Mouse (Mus musculus): ENCODE results near the gene Kremen1. TPM values are rescaled to one million over a fixed set of nuclear protein-coding genes. Genes with fewer than 3 reads are reported as not detected.

Gene Kremen1
- total RNA-seq, 2 experiments from 2014 or later = 69.3 to 74.4 TPM

DNA sequence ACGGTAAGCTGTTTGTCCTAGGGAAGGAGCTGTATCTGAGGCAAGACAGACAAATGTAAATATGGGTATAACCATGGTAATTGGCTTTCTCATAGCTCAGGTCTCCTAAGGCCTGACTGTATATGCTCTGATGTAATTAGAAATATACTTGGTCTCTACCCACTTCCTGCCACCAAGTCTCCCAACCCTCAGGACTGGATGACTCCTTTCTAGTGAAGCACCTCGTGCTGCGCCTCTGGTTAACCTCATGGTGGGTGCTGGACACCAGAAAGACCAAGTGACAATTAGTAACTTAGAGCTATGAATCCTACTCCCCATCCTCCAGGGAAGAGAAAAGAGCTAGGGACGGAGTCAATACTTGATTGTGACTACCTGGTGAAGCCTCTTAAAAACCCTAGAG lies 42.0 kb downstream of the Kremen1 start:
- no peak for DNase-seq

DNA sequence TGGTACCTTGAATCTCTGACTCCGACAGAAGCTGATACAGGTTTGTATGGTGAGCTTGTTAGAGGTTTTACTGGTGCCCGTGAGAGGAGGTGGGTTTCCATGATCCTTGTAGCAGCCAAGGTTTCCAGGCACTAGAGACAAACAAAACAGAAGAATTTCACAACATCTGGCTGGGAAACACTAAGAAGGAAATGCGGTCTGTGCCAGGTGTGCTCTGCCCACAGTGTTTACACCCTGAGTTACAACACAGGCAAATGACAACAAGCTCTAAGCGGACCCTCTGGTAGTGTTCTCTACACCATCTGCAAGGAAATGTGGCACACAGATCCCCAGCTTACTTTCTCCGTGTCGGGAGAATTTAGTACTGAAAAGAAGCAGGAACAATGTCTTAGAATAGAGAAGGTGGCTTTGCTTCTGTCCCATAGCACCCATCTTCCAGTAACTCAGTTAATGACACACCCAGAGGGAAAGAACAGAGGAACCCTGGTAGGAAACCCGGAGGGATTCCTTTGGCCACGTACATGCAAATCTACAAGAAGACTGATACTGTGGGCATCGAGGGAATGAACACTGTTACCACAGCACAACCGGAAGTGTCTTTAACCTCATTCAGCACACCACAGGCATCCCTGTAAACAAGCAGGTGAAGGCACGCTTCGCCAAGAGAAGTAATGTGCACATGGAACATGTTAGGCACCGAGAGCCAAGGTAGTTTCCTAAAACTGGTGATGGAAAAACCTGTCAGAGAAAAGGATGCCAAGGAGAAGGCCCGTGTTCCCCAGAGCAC lies 45.8 kb downstream of the Kremen1 start:
- DNase-seq = no peak

DNA sequence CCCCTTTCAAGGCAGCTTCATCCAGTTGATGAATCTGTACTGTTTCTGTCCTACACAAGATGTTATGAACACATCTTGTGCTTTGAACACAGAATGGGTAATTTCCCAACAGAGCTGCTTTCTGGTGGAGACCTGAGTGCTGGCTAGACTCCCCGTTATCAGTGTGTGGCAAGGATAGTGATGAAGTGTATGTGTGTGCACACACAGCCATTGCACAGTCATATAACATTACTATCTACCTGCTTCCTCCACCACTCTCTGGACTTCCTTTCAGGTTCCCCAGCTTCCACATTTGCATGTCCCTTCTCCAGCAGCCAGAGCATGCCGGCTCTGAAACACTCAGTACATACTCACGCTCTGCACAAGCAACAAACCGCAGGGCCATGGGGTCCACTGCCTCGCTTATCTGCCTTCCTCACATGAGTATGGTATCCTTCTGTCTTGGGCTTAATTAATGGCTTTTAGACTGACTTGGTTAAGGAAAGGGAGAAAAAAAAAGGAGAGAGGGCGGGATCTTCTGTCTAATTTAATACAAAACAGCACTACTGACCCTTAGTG lies 46.8 kb downstream of the Kremen1 start:
- no peak for DNase-seq

DNA sequence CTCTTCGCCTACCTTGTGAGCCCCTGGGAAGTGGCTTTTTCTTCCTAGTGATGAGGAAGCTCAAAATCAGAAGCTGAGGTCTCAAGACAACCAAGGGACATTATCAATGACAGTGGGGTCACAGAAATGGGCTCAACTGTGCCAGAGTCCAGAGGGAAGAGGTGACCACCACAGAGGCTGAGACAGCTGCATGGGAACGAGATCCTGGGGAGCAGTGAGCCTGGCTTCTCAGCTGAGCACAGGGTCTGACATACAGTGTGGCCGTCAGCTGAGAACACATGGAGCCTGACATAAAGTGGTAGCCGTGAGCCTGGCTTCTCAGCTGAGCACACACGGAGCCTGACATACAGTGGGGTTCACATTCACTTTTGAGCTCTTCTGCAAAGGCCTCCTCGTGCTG lies 58.3 kb downstream of the Kremen1 start:
- DNase-seq = no peak

DNA sequence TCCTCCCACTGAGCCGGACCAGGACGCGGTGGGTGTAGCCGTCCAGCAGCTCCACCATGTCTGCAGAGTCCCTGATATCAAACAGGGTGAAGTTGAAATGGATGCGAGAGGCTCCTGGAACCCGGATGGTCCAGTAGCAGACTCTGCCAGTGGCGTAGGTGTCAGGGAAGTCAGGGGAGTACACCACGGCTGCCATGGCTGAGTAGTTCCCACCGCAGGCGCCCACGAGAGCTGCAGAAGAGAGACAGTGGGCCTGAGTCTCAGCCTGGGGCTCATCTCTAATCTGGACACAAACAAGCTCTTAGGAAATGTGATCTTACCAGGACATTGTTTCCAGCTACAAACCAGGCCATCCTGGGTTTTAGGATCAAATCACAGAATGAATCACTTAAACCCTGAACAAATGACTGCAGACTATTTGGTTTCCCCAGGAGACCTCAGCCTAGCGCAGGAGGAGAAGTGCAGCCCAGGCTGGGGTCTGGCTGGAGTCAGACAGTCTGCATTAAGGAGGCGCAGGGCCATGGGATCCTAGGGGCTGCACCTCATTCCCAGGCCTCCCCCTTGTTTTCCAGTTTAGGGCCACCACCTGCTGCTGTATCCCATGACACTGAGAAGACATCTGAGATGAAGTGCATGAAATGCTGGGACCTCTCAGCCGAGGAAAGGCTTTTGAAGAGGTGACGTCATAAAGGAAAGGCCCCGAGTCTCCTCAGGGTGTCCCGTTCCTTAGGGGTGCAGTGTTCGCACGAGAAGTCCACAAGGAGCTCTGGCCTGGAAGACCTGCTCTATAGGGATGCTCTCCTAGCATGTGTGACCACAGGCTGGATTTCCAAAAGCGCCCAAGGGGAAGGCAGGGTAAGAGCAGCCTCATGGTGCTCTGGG lies 59.3 kb downstream of the Kremen1 start:
- DNase-seq = no peak

DNA sequence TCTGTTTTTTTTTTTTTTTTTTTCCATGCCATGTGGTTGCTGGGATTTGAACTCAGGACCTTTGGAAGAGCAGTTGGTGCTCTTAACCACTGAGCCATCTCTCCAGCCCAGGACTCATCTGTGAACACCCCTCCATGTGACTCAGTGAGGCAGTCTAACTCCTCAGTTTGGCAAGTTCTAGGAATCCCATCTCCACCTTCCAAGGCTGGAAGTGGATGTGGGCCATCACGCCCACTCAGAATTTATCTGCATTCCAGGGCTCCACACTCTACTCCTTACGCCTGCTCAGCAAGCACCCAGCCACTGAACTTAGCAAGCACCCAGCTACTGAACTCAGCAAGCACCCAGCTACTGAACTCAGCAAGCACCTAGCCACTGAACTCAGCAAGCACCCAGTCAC lies 61.5 kb downstream of the Kremen1 start:
- no peak for DNase-seq

DNA sequence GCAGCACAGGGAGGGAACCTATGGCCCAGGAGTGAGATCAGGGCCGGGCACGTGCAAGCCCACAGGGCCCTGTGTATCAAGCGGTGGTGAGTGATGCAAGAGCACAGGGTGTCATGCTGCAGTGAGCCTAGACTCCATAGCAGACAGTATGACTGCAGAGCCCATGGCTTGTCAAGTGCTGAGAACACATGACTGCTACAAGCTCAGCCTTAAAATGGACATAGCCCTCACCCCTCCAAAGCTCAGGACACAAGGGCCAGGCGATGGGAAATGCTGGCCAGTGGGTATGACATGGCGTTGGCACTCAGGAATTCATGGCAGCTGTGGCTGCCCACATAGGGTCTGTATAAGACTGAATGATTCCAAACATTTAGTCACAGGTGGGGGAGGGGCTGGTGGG lies 64.3 kb downstream of the Kremen1 start:
- DNase-seq = no peak

DNA sequence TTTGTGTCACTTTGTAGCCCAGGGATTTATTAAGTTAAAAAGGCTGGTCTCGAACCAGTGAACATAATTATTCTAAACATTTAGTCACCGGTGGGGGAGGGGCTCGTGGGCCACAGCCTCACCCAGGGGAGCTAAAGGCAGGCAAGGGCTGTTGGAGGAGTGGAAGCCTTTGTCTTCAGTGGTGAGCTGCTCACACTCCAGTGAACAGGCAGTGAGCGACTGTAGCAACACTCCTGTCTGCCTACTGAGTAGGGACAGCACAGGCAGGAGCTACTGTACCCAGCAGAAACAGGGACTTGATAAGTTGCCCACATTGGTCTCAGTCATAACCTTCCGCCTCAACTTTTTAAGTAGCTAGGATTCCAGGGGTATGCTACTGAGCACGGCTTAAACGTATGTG lies 64.8 kb downstream of the Kremen1 start:
- DNase-seq = no peak

DNA sequence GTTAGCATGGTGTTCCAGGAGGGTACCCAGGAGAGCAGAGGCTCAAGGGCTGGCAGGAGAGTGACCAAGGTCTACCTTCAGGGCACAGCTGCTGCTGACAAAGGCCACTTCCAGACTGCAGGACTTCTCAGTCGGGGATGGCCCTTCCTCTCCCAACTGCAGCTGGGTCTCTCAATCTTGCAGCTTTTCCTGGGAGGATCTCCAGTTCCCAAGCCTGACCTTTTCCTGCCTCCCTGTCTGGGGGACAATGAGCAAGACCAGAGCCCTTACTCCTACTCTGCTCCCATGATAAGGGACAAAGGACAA lies 67.8 kb downstream of the Kremen1 start:
- DNase-seq = no peak

DNA sequence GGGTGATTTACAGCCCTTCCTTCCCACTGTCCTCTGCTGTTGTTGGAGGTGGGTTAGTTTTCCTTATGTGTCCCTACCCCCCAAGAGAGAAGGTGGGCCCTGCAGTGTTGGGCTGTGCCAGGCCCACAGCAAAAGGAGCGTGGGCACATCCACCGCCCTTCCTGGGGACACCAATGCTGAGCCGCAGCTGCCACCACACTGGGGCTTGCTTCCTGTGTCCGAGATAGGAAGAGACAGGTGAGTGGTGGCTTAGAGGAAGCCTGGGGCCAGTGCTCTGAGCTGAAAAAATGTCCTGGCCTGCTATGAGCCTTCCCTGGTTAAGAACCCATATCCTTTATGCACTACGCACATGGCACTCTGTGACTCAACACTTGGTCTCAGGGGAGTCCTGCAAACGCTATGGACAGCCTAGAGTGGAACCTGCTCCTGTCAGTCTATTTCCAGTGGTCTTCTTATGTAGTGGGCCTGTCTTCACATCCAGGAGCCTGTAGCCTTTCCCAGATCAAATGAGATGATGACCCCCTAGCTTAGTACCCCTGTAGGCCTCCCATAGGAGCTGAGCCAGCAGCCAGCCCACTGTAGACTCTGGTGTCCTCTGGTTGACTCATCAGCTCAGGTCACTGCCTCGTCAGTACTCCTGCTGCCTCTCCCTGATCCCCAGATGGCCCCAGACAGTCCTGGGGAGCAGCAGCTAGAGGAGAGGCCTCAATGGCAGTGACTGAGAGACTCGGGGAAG lies 68.3 kb downstream of the Kremen1 start:
- DNase-seq = no peak

DNA sequence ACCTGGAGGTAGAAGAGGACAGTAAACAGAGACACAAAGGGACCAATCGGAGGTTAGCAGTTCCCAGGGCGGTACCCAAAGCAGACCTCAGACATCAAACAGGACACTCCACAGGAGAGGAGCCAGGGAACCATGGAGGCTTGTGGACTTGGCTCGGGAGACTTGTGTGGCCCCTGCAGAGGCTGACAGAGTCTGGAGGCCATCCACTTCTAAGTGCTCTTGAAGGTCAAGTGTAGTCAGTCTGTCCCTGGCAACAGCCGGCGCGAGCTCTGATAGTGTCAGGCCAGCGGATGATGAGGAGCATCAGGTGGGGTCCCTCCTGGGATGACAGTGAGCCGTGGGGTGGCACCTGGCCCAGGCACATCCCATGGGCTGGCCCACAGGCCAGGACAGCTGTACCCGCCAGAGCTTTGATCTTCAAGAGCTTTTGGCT lies 69.3 kb downstream of the Kremen1 start:
- peak; percentile 71 for DNase-seq

DNA sequence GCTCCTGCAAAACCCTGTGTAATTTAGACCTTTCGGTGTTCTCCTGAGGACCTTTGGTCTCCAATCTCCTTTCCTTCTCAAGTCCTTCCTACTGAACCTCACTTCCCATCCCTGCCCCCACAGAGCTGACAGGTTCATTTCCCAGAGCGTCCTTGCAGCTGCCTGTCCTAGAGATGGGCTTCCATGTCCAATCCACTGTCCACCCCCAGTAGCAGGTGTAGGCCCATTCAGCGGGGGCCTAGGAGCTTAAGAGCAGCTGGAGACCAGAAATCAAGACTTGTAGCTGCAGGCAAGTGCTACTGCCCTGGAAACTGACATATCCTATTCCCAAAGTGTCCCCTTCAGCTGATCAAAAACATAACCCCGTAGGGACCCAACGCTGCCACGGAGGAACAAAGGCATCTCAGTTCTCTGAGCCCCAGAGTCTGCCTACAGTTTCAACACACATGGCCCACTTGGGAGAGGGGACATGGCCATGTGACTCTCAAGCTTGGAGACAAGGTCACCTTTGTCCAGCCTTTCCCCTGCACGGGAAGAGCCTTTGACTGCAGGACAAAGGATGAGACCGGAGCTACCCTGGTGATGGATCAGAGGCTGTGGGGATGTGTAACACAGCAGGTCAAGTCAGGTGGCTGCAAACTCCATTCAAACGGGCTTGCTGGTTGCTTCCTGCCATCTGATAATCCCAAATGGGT lies 72.0 kb downstream of the Kremen1 start:
- no peak for DNase-seq

DNA sequence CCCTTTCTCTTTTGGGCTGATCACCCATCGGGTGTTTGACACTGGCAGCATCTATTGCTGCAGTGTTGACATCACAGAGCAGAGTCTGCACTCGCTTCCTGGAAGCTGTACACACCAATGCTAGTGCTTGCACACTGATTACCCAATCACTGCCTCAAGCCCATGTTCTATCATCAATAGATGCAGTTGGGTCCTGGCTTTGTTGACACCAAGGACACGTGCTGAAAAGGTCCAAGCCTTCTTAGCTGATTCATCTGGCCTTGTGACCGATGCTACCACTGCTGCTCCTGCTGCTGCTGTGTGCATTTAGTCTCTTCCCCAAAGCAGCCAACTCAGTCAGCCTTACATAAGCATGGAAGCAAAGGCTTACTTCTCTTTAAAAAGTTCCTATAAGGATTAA lies 73.2 kb downstream of the Kremen1 start:
- no peak for DNase-seq

DNA sequence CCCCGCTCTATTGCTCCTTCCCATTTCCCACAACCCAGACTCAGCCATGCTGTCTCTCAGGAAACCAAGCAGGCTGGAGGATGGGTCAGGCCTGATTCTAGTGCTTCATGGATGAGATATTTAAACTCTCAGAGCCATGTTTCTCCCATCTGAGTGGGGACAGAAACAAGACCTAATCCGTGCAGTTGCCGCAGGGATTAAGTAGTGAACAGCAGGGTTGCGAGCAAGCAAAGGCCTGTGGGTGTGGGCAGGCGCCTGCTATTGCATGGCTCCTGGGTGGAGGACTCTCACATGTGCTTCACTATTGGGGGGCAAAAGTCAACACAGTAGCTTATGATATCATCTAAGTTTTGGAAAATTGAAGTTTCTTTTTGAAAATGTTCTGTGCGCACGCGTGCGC lies 76.5 kb downstream of the Kremen1 start:
- no peak for DNase-seq

DNA sequence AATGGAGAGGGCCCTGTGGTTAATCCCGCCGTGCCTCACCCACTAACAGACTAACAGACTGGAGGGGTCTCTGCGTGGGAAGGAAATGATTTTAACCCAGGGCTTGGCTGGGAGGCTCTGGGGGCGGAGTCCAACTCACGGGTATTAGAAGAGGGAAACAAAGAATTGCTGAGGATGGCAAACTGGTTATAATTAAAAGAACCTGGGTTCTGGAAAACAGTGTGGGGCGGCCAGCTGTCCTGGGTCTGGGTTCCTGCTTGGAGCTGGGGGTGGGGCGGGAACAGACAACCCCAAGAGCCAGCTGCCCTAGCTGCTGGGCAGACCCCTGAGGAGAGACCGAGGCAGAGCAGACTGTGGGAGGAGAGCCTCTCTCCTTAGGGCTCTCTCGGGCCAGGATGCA lies 77.1 kb downstream of the Kremen1 start:
- no peak for DNase-seq

DNA sequence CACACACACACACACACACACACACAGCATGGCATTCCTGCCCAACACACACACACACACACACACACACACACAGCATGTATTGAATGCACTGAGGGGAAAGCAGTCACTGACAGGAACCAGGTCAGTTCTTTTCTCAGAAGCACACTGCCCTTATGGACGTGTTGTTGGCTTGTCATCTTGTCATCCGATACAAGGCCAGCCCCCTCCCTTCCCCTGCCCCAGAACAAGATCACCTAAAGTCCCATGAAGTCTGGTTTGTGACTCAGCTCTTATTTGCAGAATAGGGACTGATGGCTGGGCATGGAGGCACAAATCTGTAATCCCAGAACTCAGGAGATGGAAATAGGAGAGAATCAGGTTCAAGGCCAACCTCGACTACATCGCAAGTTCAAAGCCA lies 78.5 kb downstream of the Kremen1 start:
- DNase-seq = no peak

DNA sequence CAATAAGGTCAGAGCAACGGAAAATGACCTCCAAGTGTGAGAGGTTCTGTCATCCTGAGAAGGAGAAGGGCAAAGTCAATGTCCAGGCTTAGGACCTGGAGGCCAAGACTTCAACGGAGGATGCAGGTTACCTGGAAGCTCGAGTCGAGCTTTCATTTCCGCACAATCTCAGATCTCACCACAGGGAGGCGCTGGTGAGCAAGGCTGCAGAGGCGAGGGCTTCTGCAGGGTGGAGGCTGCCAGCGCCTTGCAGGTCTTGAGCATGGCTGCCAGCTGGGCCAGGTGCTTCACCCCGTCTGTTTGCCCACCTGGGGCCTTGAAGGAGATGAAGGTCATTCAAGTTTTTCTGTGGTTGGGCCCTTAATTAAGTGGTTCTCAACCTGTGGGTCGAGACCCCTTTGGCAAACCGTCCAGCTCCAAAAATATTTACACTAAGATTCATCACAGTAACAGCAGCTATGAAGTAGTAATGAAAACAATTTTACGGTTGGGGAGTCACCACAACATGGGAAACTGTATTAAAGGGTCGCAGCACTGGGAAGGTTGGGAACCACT lies 79.4 kb downstream of the Kremen1 start:
- peak; percentile 89 for DNase-seq

DNA sequence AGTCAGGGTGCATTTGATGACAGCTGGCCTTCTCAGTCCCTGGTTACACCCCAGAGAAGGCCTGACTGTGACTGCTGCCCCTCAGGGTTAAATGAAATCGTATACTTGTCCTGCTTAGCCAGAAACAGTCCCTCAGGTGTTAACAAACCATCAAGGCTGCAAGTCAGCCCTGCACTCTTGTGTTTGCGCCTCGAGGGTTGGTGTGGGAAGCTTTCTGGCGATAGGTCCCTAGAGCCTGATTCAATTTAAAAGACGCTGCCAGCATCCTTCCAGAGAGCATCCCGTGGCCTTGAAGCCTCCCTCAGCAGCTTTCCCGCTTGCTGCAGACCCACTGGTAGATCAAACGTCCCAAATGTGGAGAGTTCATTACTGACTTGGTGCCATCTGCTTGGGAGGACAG lies 82.0 kb downstream of the Kremen1 start:
- DNase-seq = no peak

DNA sequence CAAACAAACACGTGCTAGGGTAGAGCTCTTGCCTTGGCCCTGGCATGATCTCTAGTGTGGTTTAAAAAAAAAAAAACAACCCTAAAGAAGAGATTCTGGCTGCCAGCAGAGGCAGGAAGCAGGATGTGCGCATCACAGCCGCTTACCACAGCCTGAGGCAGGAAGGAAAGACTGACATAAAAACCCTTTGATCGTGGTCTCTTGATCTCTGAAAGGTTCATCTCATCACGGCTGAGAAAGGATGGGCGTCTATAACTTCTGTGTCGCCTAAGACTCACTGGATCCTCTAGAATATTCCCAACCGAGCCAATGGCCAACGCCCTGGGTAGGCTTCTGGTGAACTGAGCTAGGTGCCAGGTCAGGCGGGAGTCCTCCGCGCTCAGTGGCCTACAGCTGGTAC lies 84.2 kb downstream of the Kremen1 start:
- no peak for DNase-seq

DNA sequence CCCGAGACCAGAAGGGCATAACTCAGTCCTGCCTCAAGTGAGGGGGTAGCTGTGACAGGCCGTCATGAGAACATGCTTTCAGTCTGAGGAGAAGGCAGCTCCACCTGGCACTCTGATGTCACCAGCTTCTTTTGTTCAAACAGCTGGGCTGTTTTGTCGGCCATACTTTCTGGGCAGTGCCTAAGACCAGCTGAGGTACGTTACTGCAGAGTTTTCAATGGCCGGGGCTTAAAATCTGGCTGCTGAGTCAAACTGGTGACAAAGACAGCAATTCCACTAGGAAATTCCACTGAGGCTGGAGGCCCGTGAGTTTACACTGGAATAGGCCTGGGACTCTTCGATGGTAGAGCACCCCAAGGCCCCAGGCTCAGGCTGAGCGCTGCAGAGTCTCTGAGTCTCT lies 84.7 kb downstream of the Kremen1 start:
- no peak for DNase-seq

DNA sequence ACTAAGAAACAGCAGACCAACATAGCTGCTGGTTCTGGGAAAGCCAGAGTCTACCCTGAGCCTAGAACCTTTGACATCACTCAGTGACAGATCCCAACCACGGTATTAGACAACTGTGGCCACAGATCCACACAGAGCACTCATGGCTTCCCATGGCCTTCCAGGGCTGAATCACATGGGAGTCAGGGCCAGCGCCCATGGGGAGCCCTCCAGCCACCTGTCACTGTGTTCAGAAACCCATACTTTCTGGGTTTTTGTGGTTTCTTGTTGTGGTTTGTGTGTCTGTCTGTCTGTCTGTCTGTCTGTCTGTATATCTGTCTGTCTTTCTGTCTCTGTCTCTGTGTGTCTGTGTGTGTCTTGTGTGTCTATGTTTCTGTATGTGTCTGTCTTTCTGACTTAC lies 85.5 kb downstream of the Kremen1 start:
- DNase-seq = no peak

DNA sequence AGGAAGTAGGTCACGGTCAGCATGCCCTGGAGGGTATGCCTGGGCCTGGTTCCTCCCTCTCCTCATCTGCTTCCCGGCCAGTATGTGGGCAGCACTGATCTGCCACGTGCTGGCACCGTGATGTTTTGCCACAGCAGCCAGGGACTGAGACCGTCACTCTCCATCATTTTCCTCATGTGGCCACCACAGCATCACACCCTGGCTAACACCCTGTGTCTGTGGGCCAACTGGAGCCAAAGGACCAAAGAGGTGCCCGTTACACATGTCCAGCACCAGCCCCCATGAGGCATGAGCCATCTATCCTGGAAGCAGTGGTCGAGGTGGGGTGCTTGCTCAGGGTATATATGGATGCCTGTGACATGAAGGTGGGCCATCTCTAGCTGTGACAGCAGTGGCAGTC lies 86.2 kb downstream of the Kremen1 start:
- no peak for DNase-seq

All from gastrocnemius, postnatal 10 days (tissue).